Mouse (Mus musculus) kidney, postnatal 14 days (tissue): ENCODE data around the gene Abcc10.

Experiments used
- DNase-seq: peaks from one replicate; pipeline ENCODE4 v3.0.0; 2022; ENCODE audit warnings: mixed read lengths

Abcc10 gene

DNA sequence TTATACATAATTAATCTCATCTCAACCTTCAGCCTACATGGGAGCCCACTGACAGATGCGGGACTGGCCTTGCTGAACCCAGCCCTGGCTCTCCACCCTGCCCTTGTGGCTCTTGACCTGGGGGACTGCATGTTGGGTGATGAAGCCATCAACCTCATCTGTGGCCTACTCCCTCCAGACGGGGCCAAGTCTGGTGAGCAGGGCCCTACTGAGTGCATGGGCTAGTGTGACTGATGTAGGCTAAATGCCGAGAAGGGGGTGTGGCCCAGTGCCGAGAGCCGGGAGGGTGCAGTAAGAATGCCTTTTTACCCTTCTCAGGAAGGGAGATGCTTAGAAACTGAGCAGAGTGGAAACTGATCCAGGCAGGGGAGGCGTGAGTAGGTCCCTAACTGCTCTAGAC, 73.0 kb downstream of the Abcc10 start:
- DNase-seq: no peak

GRCm38 (mm10) chr17:46254106-46254505, 74.0 kb downstream of the Abcc10 start:
- no peak for DNase-seq

GRCm38 (mm10) chr17:46253452-46254084, 74.6 kb downstream of the Abcc10 start, which contains the start of gene Lrrc73:
Lrrc73 (plus strand) TSS chr17:46253531.
- peak; percentile 95 for DNase-seq
